Mouse (Mus musculus) CH12F3 (cell line): ENCODE data around the gene Kit.

Experiments used
- in situ Hi-C: fragments of 300-500 bp; cut with MboI; formaldehyde crosslinking; loops from 2 replicates; pipeline ENCODE4 v1.14.3; 2020; ENCODE audit warnings: low sequenced_read_pairs

The Kit gene

GRCm38 (mm10) chr5:75574852-75575566, at the start of gene Kit:
Gene Kit, plus strand, starts transcription at chr5:75574916.
- in situ Hi-C loops = no loop called here

DNA sequence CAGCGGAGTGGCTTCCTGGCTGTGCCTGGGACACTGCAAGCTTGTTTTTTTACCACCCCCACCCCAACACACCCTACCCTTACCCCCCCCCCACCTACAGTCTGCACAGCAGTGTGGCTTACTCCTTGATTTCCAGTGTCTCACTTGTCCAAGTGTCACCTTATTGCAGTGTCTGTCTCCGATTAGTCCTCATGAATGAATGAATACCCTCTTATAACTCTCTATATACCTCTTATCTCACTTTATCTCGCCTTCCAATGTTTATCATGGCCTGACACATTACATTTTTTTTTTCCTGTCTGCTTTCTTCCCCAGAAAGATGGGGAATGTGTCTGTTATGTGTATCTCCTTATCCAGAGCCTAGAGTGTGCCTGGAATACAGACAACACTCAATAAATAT, 38.6 kb upstream of the Kit start:
- in situ Hi-C loops = no loop called here

- in situ Hi-C loops = no loop called here
Observed at GRCm38 (mm10) chr5:75537717-75538116, 37.0 kb upstream of the Kit start.

DNA sequence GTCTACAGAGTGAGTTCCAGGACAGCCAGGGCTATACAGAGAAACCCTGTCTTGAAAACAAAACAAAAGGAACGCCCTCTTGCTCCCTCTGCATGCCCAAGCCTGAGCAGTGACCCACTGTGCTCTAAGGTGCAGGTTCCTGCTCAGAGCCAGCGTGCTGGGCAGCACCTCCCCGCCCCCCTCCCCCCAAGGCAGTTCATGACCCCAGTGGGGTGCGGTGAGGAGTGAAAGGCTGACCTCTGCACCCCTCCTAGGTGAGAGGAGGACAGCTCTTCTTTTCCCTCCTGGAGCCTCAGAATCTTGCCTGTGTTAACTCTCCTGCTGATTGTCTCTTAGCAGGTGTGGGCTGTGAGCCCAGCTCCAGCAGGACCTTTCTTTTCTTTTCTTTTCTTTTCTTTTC, 36.3 kb upstream of the Kit start:
- in situ Hi-C loops = no loop called here

- in situ Hi-C loops = no loop called here
Observed at GRCm38 (mm10) chr5:75539098-75539497, 35.6 kb upstream of the Kit start.

- in situ Hi-C loops = no loop called here
Observed at GRCm38 (mm10) chr5:75543757-75544156, 31.0 kb upstream of the Kit start.

- in situ Hi-C loops = no loop called here
Observed at GRCm38 (mm10) chr5:75544472-75545264, 30.0 kb upstream of the Kit start.

GRCm38 (mm10) chr5:75545265-75545643, 29.5 kb upstream of the Kit start:
- in situ Hi-C loops = no loop called here

- in situ Hi-C loops = no loop called here
Observed at GRCm38 (mm10) chr5:75553021-75553420, 21.7 kb upstream of the Kit start.

DNA sequence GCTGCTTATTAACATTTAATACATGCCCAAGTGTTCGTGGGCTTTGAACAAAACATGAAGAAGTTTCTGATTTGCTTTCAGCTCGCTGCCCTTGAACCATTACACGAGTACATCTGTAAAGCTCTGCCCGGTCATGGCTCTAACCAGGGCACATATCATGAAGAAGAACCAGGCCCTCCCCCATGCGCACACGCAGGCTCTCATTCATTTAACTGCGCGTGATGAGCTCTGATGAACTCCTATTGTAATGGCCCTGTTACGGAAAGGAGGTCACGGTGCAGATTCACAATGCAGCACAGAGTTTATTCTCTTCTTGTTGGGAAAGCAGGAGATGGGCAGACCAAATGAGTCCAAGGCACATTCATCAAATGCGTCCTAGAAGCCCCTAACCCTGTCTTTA, 17.1 kb upstream of the Kit start:
- in situ Hi-C loops = no loop called here

DNA sequence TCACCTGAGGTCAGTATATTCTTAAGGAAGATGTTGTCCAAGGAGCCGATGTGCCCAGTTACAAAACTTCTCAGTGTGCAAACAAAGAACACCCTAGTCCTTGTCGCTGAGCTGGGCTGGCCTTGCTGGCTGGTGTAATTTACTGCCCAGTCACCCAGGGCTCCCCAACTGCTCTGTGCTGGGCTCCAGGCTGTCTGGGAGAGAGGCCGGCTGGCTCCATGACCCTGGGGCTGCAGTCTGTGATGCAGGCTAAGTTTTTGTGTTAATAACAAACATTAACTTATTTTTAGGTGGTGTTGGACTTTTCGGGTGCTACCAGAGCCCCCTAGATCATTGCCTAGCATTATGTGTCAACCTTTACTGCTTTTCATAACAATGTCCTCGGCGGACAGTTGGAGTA, 15.4 kb upstream of the Kit start:
- in situ Hi-C loops = no loop called here

GRCm38 (mm10) chr5:75561231-75561630, 13.5 kb upstream of the Kit start:
- in situ Hi-C loops = no loop called here

DNA sequence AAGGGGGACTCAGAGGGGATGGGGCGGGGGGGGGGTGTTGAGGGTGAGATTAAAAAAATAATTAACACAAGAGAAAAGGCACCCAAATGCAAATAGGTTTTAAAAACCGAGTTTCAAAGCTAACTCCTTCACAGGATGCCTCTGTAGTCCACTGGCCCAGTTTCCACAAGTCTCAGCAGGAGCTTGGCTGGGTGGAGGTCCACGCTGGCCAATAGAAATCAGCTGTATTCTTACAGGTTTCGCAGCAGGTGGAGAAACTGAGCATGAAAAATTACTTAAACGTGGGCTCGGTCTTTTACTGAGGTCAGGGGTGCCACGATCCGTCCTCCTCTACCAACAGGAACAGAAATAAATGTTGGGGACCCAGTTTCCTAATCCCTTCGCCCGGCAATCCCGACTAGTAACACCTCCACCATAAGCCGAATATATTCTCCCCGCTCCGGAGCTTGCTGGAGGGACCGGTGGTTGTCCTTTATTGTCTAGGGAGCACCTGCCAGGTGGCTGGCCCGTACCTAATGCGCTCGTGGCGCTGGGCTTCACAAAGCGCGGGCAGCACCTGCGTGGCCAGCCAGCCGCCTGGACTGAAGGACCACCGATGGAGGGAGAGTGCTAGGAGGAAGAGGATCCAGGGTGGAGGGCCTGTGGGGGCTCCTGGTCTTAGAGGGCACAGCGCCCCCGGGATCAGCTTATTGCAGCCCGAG, 415 bp upstream of the Kit start:
- in situ Hi-C loops = no loop called here

DNA sequence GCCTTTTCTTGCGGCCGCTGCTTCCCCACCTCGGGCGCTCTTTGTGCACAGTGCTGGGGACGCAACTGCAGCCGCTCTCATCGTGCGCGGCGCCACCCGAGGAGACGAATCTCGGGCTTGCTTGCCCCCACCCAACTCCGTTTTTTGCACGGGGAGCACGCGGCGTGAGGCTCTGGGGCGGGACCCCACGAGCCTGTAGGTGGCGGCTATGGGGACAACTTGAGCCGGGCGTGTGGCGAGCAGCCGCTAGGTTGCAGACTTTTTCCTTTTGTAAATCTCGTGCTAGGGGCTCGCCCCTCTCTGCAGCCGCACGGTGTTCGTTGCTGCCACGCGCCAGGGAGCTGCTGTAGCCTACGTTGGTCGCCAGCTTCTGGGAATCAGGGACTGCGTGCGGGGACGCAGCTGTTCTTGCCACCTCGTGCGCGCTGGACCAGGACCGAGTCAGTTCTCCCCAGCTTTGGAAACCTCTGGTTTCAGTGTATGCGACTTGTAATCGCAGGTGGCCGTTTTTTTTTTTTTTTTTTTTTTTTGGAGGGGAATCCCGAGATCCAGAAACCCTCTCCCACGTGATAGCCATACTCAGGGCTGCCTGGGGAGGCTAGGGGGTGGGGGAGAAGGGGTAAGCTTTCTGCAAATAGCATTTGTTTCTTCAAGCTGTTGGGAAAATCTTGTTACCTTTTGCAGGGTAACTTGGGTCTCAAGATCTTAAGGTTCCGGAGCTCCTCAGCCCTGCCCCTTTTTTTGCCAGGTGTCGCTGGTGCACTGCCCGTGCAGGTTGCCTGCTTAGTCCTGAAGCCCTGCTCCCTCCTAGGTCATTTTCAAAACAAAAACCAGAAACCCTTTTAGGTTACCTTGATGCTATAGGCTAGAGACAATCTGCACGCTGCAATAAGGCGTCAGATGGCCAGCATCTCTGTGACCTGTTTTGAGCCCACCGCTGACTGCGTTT, 1.1 kb downstream of the Kit start:
- in situ Hi-C loops = no loop called here

GRCm38 (mm10) chr5:75576741-75577140, 2.0 kb downstream of the Kit start:
- in situ Hi-C loops = no loop called here

GRCm38 (mm10) chr5:75578141-75578540, 3.4 kb downstream of the Kit start:
- in situ Hi-C loops = no loop called here

GRCm38 (mm10) chr5:75579244-75579643, 4.5 kb downstream of the Kit start:
- in situ Hi-C loops = no loop called here

DNA sequence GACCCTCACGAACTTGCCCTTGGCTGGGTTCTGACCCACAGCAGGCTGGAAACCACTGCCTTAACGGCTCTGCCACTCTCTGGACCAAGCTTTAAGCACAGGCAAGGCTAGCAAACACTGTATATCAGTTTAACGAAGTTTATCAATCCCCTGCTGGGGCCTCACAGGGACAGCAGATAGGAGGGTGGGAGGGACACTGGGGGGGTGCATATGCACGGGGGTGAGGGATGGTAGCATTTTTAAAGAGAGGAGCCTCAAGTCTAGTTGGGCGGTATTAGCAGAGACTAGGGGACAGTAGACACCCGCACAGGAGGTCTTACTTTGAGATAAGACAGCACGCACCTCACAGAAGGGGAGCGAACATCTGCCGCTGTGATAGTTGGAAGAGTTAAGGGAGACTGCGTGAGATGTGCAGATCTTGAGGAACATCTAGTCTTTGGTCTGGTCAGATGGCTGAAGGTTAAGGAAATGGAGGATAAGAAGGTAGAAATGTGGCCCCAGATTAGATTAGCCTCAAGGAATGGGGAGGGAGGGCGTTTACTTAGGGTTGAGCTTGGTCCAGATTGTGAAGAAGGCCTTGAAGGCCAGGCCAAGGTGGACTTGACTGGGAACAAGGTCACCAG, 5.0 kb downstream of the Kit start:
- in situ Hi-C loops = no loop called here

- in situ Hi-C loops = no loop called here
Observed at GRCm38 (mm10) chr5:75581926-75582325, 7.2 kb downstream of the Kit start.

DNA sequence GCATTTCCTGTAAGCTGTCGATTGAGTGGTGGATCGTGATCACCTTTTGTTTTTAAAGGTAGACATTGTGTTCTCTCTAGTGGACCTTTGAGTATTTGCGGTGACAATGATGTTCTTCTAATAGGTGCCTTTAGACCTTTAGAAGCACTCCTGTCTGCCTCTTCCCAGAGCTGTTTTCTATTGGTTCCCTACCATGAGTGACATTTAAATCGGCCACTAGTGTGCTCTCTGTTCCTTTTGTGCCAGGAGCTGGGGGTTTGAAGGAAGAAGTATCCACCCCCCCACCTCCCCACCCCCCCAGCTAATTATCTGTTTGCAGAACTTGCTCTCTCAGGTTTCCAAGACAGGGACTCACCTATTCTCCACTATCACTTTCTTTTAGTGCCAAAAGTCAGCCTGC, 13.1 kb downstream of the Kit start:
- in situ Hi-C loops = no loop called here
